In the genomic region with DNA sequence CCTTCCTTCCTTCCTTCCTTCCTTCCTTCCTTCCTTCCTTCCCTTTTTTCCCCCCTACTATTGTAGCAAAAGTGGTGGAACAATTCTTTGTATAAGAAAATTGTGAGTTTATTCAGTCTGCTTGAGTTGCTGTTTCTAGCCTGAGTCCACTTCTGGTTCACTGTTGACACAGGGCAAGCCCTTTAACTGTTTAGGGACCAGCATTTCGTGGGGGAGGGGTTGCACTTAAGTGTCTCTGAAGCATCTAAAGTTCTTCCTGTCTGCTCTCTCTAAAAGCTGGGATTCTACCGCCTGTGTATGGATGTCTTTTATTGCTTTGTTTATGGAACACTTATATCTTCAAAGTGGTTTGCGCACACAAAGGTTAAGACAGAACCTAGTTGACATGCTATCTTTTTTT, we compare ENCODE assay signal across 1 mouse cellular context.
TF ChIP-seq lines count a peak whose summit lies in the region.

No protein-coding gene starts in this region.

TF ChIP-seq in CH12.LX, 34 proteins besides CTCF, POLR2A, EP300 and RAD21 (continued from another document):
- no peak for TF ChIP-seq HCFC1 (IDR thresholded peaks at IDR 0.05; ENCODE audit: low read depth, low read length)
